20 mouse cellular contexts compared by ENCODE assay signal in the genomic region with DNA sequence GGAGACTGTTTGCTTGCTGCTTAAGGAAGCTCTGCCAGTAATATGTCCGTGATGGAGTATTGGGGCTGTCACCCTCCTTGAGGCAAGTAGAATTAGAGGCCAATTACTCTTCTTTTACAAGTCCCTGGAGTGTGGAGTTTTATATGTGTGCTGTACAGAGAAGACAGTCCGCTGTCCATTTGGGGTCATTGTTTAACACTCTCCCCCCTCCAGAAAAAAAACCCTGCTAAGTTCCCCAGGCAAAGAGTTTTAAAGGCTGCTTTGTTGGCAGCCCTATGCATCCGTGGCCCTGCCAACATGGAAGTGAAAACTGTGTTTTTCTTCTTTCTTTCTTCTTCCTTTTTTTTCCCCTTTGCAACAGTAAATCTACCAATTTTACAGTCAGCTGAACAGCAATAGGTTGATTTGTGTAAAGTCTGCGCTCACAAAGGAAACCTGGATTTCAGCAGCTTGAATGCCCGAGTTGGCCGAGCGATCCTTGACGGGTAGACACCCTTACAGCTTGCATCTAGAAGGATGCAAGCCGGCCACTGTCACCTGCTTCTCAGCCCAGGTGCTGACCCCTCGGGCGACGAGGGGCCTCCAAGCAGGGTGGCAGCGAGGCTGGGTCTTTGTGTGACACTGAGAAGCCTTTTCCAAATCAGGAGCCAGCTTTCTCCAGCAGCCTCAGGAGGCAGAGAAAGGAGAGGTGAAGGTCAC. TPM values are rescaled to one million over a fixed set of nuclear protein-coding genes. Genes with fewer than 3 reads are reported as not detected.
DNase-seq lines count a peak whose midpoint lies in the region; ATAC-seq lines count a peak whose summit lies in the region.
"Had no signal": no experiment of that assay in that cellular context is flagged by ENCODE, and none has a peak within 500 bp of the region (broad histone marks: within the 10 kb centered on the region; RNA-seq: fewer than 3 reads in every experiment).

No protein-coding gene starts in this region.

- peak; percentile 85 for DNase-seq in midbrain, embryonic 11.5 days (ENCODE audit: low spot score, missing footprints)
- peak; percentile 29 for DNase-seq in embryo, embryonic 9.5 days (ENCODE audit: extremely low spot score)
- DNase-seq in thymus, postnatal 14 days: no peak
- DNase-seq in layer of hippocampus, adult 9-10 months (ENCODE audit: low spot score): no peak
- DNase-seq: adrenal gland, postnatal 25 days; B cell, adult 2 months; cerebellum, adult 18-20 months; cerebellum, postnatal 36 days; layer of hippocampus, postnatal 36 days; right cerebral cortex, postnatal 4 days had no signal

- H3K9ac ChIP-seq in midbrain, embryonic 11.5 days (ENCODE audit: low read length): no peak overlapping the region
- no peak overlapping the region for H3K9ac ChIP-seq in midbrain, embryonic 15.5 days
- 0 out of 2 replicates have a peak overlapping the region, but pooled peaks have one; percentile 2 for H3K9ac ChIP-seq in forebrain, embryonic 15.5 days (replicated peaks)
- H3K9ac ChIP-seq in neural tube, embryonic 13.5 days: peak overlapping the region; percentile 23; the same call in 1 of the 2 replicates
- H3K9ac ChIP-seq: kidney, embryonic 15.5 days; limb, embryonic 13.5 days; liver, embryonic 15.5 days had no signal

- H3K27me3 ChIP-seq in midbrain, embryonic 11.5 days (ENCODE audit: control insufficient read depth, insufficient read depth, low read length): no peaks in the 10 kb centered on the region
- H3K27me3 ChIP-seq in midbrain, embryonic 15.5 days (replicated peaks): no peaks in the 10 kb centered on the region
- peaks cover 18% of the 10 kb centered on the region; the same call in 1 of the 2 replicates for H3K27me3 ChIP-seq in forebrain, embryonic 15.5 days
- H3K27me3 ChIP-seq in neural tube, embryonic 13.5 days: peaks cover 6% of the 10 kb centered on the region; the same call in 1 of the 2 replicates
- H3K27me3 ChIP-seq: kidney, embryonic 15.5 days; limb, embryonic 13.5 days; liver, embryonic 15.5 days had no signal

- no peak for ATAC-seq in midbrain, embryonic 11.5 days (ENCODE audit: low FRiP score)
- ATAC-seq in midbrain, embryonic 15.5 days (replicated peaks): no peak
- no peak for ATAC-seq in forebrain, embryonic 15.5 days (replicated peaks)
- peak; percentile 52 for ATAC-seq in neural tube, embryonic 13.5 days (ENCODE audit: low read depth)
- ATAC-seq in inflammation-experienced regulatory T-cells, adult 6 months: no peak
- ATAC-seq: intestine, embryonic 16.5 days had no signal

- H3K4me3 ChIP-seq in midbrain, embryonic 11.5 days (ENCODE audit: low read depth, low read length): no peak overlapping the region
- H3K4me3 ChIP-seq in midbrain, embryonic 15.5 days: no peak overlapping the region
- H3K4me3 ChIP-seq in forebrain, embryonic 15.5 days: no peak overlapping the region
- no peak overlapping the region for H3K4me3 ChIP-seq in neural tube, embryonic 13.5 days
- H3K4me3 ChIP-seq: heart, embryonic 10.5 days; kidney, embryonic 15.5 days; limb, embryonic 13.5 days; liver, embryonic 15.5 days had no signal

- 50% methylated on average over 13 of the region's 13 CpGs for WGBS in midbrain, embryonic 11.5 days
- WGBS in midbrain, embryonic 15.5 days: 38% methylated on average over 13 of the region's 13 CpGs
- WGBS in forebrain, embryonic 15.5 days: 4% methylated on average over 13 of the region's 13 CpGs
- 18% methylated on average over 13 of the region's 13 CpGs for whole genome bisulfite sequencing in neural tube, embryonic 13.5 days

- H3K9me3 ChIP-seq in midbrain, embryonic 11.5 days (ENCODE audit: control insufficient read depth, low read length): no peaks in the 10 kb centered on the region
- no peaks in the 10 kb centered on the region for H3K9me3 ChIP-seq in midbrain, embryonic 15.5 days
- no peaks in the 10 kb centered on the region for H3K9me3 ChIP-seq in forebrain, embryonic 15.5 days
- no peaks in the 10 kb centered on the region for H3K9me3 ChIP-seq in neural tube, embryonic 13.5 days
- H3K9me3 ChIP-seq: heart, embryonic 10.5 days; kidney, embryonic 15.5 days; limb, embryonic 13.5 days; liver, embryonic 15.5 days had no signal

- H3K4me2 ChIP-seq in midbrain, embryonic 11.5 days: no peak overlapping the region
- H3K4me2 ChIP-seq in midbrain, embryonic 15.5 days: no peak overlapping the region
- H3K4me2 ChIP-seq in forebrain, embryonic 15.5 days (replicated peaks): 0 out of 2 replicates have a peak overlapping the region, but pooled peaks have one; percentile 11
- H3K4me2 ChIP-seq in neural tube, embryonic 13.5 days: no peak overlapping the region
- H3K4me2 ChIP-seq: kidney, embryonic 15.5 days; limb, embryonic 13.5 days; liver, embryonic 15.5 days had no signal

- H3K36me3 ChIP-seq in midbrain, embryonic 11.5 days (ENCODE audit: control insufficient read depth, insufficient read depth, low read length): no peaks in the 10 kb centered on the region
- no peaks in the 10 kb centered on the region for H3K36me3 ChIP-seq in midbrain, embryonic 15.5 days (replicated peaks)
- no peaks in the 10 kb centered on the region for H3K36me3 ChIP-seq in forebrain, embryonic 15.5 days
- H3K36me3 ChIP-seq in neural tube, embryonic 13.5 days: no peaks in the 10 kb centered on the region
- H3K36me3 ChIP-seq: heart, embryonic 10.5 days; kidney, embryonic 15.5 days; limb, embryonic 13.5 days; liver, embryonic 15.5 days had no signal

- H3K4me1 ChIP-seq in midbrain, embryonic 11.5 days (ENCODE audit: control insufficient read depth, insufficient read depth, low read length): peaks cover 2% of the 10 kb centered on the region; the same call in 1 of the 2 replicates
- H3K4me1 ChIP-seq in midbrain, embryonic 15.5 days: peaks cover 2% of the 10 kb centered on the region; the same call in 1 of the 2 replicates
- H3K4me1 ChIP-seq in forebrain, embryonic 15.5 days: peaks cover 8% of the 10 kb centered on the region
- H3K4me1 ChIP-seq in neural tube, embryonic 13.5 days (replicated peaks): peaks cover 11% of the 10 kb centered on the region
- H3K4me1 ChIP-seq: heart, embryonic 10.5 days had no signal

- no peak overlapping the region for H3K27ac ChIP-seq in midbrain, embryonic 11.5 days (ENCODE audit: low read depth, low read length)
- no peak overlapping the region for H3K27ac ChIP-seq in midbrain, embryonic 15.5 days
- H3K27ac ChIP-seq in forebrain, embryonic 15.5 days (replicated peaks): no peak overlapping the region
- H3K27ac ChIP-seq in neural tube, embryonic 13.5 days (replicated peaks): 0 out of 2 replicates have a peak overlapping the region, but pooled peaks have one; percentile 33
- H3K27ac ChIP-seq: heart, embryonic 10.5 days; kidney, embryonic 15.5 days; limb, embryonic 13.5 days; liver, embryonic 15.5 days; stomach, postnatal 0 days had no signal

RNA-seq across cellular contexts. Expression of a gene that starts 5.2 kb away (rescaled TPM):
- polyA plus RNA-seq in midbrain, embryonic 11.5 days (2014; fragmentation: Nextera tagmentation; extraction: Ambion mirVana): 24.2 and 24.3 TPM in 2 replicates
- polyA plus RNA-seq in midbrain, embryonic 15.5 days (2015; fragmentation: Nextera tagmentation; extraction: Ambion mirVana): 28.3 and 28.9 TPM in 2 replicates
- 28.7 and 32.7 TPM in 2 replicates for polyA plus RNA-seq in forebrain, embryonic 15.5 days (2015; fragmentation: Nextera tagmentation; extraction: Ambion mirVana)
- 28.9 and 31.7 TPM in 2 replicates for polyA plus RNA-seq in neural tube, embryonic 13.5 days (2015; fragmentation: Nextera tagmentation; extraction: Ambion mirVana)
- 10 to 100 TPM; 44.4 to 59.1 (median 50.4) TPM for polyA plus RNA-seq in inflammation-experienced regulatory T-cells, adult 6 months (2017; shearing (Covaris generic))

RNA-seq across cellular contexts. Expression of a gene that starts 20.4 kb away (rescaled TPM):
- polyA plus RNA-seq in midbrain, embryonic 11.5 days (2014; fragmentation: Nextera tagmentation; extraction: Ambion mirVana): 102 TPM in 2 replicates
- polyA plus RNA-seq in midbrain, embryonic 15.5 days (2015; fragmentation: Nextera tagmentation; extraction: Ambion mirVana): 110 and 116 TPM in 2 replicates
- 123 and 124 TPM in 2 replicates for polyA plus RNA-seq in forebrain, embryonic 15.5 days (2015; fragmentation: Nextera tagmentation; extraction: Ambion mirVana)
- 104 and 110 TPM in 2 replicates for polyA plus RNA-seq in neural tube, embryonic 13.5 days (2015; fragmentation: Nextera tagmentation; extraction: Ambion mirVana)
- 10 to 100 TPM; 13.5 to 44.2 (median 38.2) TPM for polyA plus RNA-seq in inflammation-experienced regulatory T-cells, adult 6 months (2017; shearing (Covaris generic))

Comparison
In these comparisons a context has a peak if more than half of its experiments do, and no peak if none do; other contexts are left out.
1. DNase-seq: peak in midbrain, embryonic 11.5 days (single experiment) and embryo, embryonic 9.5 days (single experiment); none in thymus, postnatal 14 days (single experiment) and layer of hippocampus, adult 9-10 months (single experiment).
2. H3K9ac ChIP-seq: peak in forebrain, embryonic 15.5 days (single experiment) and neural tube, embryonic 13.5 days (single experiment); none in midbrain, embryonic 11.5 days (single experiment) and midbrain, embryonic 15.5 days (single experiment).